Mouse (Mus musculus) heart, adult 18-20 months (tissue): ENCODE measurements around the gene Gmnn. TPM values are rescaled to one million over a fixed set of nuclear protein-coding genes. Genes with fewer than 3 reads are reported as not detected.

Source experiments
- DNase-seq, 2 experiments: peaks; one replicate each; pipeline ENCODE4 v3.0.0; 2021 to 2022; ENCODE audit warnings: mixed read lengths in 1 of 2
- total RNA-seq, 2 experiments: library from RNA; stranded (reverse); gene quantifications; 2 replicates each; pipeline ENCODE4 v1.2.3; 2021

Gene Gmnn
- total RNA-seq, 2 experiments from 2014 or later: 61.0 to 65.8 TPM

DNA sequence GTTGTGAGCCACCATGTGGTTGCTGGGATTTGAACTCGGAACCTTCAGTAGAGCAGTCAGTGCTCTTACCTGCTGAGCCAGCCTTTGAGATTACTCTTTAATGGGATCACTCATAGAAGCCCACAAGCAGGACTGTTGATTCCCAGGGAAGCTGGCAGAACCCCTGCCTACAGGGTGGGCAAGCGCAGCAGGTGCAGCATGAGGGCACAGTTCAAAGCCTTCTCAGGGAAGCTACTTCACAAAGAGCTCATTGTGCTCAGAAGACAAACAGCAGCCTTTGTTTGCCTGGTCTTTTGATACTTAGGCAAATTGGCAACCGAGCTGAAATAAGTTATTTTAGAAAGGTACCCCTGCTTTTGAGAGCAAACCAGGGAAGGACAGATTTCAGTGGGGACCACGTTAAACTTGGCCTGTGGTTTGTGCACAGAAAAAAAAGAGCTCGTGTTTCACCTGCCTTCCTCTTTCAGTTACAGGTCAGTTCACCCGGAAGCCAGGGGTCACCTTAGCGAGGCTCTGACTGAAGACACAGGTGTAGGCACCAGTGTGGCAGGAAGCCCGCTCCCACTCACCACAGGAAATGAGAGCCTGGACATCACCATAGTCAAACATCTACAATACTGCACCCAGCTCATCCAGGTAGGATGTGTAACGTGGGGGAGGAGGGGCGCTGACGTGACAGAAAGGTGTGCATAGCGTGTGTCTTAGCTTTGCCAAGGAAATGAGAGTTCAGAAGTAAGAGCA lies 51.9 kb downstream of the Gmnn start:
- DNase-seq: no peak

DNA sequence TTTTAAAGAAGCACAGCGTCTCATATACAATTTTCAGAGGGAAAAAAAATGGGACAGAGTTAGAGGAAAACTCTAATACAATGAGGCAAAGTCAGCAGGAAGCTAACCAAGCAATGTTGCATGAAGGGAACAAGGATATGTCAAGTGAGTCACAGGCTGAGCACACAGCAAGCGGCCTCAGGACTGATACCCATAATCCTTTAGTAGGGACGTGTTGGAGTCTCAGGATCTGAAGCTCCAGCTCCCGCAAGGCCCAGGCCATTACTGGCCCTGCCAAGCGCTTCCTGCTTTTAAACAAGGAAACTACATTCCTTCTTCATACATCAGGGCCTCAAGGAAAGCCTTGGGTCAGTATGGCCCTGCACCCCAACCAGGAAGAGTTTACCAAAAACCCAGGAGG lies 59.6 kb downstream of the Gmnn start:
- no peak for DNase-seq

Other genes starting within 250 kb of the Gmnn start
- gene Ripor2, start 179.7 kb downstream of the Gmnn start, total RNA-seq: 10 to 100 TPM in 1 of 2 experiments, 1 to 10 TPM in 1; 7.0 to 11.4 TPM
- not detected for gene Armh2, start 20.7 kb downstream of the Gmnn start, total RNA-seq
- 100 to 1,000 TPM; 132 to 137 TPM for gene BC005537, start 39.7 kb upstream of the Gmnn start, total RNA-seq
- gene Acot13, start 69.6 kb upstream of the Gmnn start, total RNA-seq: 100 to 1,000 TPM; 395 to 427 TPM
- 10 to 100 TPM; 13.1 TPM for gene Tdp2, start 69.8 kb upstream of the Gmnn start, total RNA-seq
- gene D130043K22Rik, start 83.2 kb upstream of the Gmnn start, total RNA-seq: under 1 TPM in 1 of 2 experiments, not detected in 1; 0.05 TPM
- 10 to 100 TPM; 27.9 to 28.1 TPM for gene Aldh5a1, start 175.7 kb upstream of the Gmnn start, total RNA-seq
- gene Gpld1, start 181.2 kb upstream of the Gmnn start, total RNA-seq: 1 to 10 TPM; 2.0 to 2.5 TPM